Mouse (Mus musculus) lung, postnatal 10 days (tissue): ENCODE measurements around the gene Sorcs2.

Source experiments
- DNase-seq: peaks from one replicate; pipeline ENCODE4 v3.0.0; 2021

Gene Sorcs2

GRCm38 (mm10) chr5:36041236-36041562 lies 356.7 kb downstream of the Sorcs2 start:
- no peak for DNase-seq

- DNase-seq: peak; percentile 82
Measured at GRCm38 (mm10) chr5:36040398-36041235, 357.3 kb downstream of the Sorcs2 start.

- DNase-seq: no peak
Measured at GRCm38 (mm10) chr5:36039596-36039995, 358.3 kb downstream of the Sorcs2 start.

GRCm38 (mm10) chr5:36033531-36034426 lies 364.2 kb downstream of the Sorcs2 start:
- DNase-seq: peak; percentile 72

GRCm38 (mm10) chr5:36025076-36025475 lies 372.9 kb downstream of the Sorcs2 start:
- no peak for DNase-seq

- DNase-seq: no peak
Measured at GRCm38 (mm10) chr5:36024003-36024685, 373.8 kb downstream of the Sorcs2 start.

GRCm38 (mm10) chr5:36022361-36022760 lies 375.6 kb downstream of the Sorcs2 start:
- DNase-seq: no peak

- DNase-seq: no peak
Measured at GRCm38 (mm10) chr5:36021091-36021490, 376.8 kb downstream of the Sorcs2 start.

- no peak for DNase-seq
Measured at GRCm38 (mm10) chr5:36018366-36018765, 379.6 kb downstream of the Sorcs2 start.

GRCm38 (mm10) chr5:36009405-36009804 lies 388.5 kb downstream of the Sorcs2 start:
- DNase-seq: no peak

- no peak for DNase-seq
Measured at GRCm38 (mm10) chr5:36007649-36008048, 390.3 kb downstream of the Sorcs2 start.

GRCm38 (mm10) chr5:36006586-36006985 lies 391.4 kb downstream of the Sorcs2 start:
- DNase-seq: no peak

GRCm38 (mm10) chr5:36006106-36006505 lies 391.8 kb downstream of the Sorcs2 start:
- no peak for DNase-seq

- no peak for DNase-seq
Measured at GRCm38 (mm10) chr5:36003797-36004196, 394.1 kb downstream of the Sorcs2 start.

GRCm38 (mm10) chr5:35989986-35990735 lies 407.8 kb downstream of the Sorcs2 start:
- no peak for DNase-seq

GRCm38 (mm10) chr5:35989506-35989905 lies 408.4 kb downstream of the Sorcs2 start:
- DNase-seq: no peak

GRCm38 (mm10) chr5:35988085-35988484 lies 409.9 kb downstream of the Sorcs2 start:
- no peak for DNase-seq

GRCm38 (mm10) chr5:35985611-35986010 lies 412.3 kb downstream of the Sorcs2 start:
- no peak for DNase-seq

GRCm38 (mm10) chr5:35981976-35982375 lies 416.0 kb downstream of the Sorcs2 start:
- DNase-seq: peak; percentile 86

GRCm38 (mm10) chr5:35981341-35981740 lies 416.6 kb downstream of the Sorcs2 start:
- DNase-seq: no peak

- DNase-seq: no peak
Measured at GRCm38 (mm10) chr5:35980542-35980941, 417.4 kb downstream of the Sorcs2 start.

GRCm38 (mm10) chr5:35975681-35976080 lies 422.3 kb downstream of the Sorcs2 start:
- DNase-seq: peak; percentile 82

GRCm38 (mm10) chr5:35974265-35974664 lies 423.7 kb downstream of the Sorcs2 start:
- DNase-seq: no peak
